Mouse (Mus musculus) cerebellum, adult 2 months (tissue): Measurements from ENCODE around the gene Ppargc1a. TPM values are rescaled to one million over a fixed set of nuclear protein-coding genes. Genes with fewer than 3 reads are reported as not detected.
A peak's percentile ranks its signal among the peaks of the same experiment; 100 is the strongest.

Experiments used
- DNase-seq, 2 experiments: peaks; one replicate each; pipeline ENCODE4 v3.0.0; 2021
- H3K27ac ChIP-seq: fragments of 200-500 bp; 2 replicates; pipeline ENCODE4 v1.5.1; 2012; ENCODE audit warnings: low read length, control low read depth, inconsistent platforms; ENCODE audit not compliant: insufficient read depth
- H3K27me3 ChIP-seq: fragments of 200-500 bp; 2 replicates; pipeline ENCODE4 v1.6.1; 2012; ENCODE audit warnings: inconsistent platforms, mild to moderate bottlenecking, low read length, moderate library complexity; ENCODE audit not compliant: control insufficient read depth, insufficient read depth
- H3K4me1 ChIP-seq: fragments of 200-500 bp; 2 replicates; pipeline ENCODE4 v1.6.1; 2011; ENCODE audit warnings: low read length; ENCODE audit not compliant: control insufficient read depth, insufficient read depth
- H3K4me3 ChIP-seq: fragments of 200-500 bp; replicated peaks from 2 replicates; pipeline ENCODE3; 2011; ENCODE audit warnings: mild to moderate bottlenecking, low read depth, low read length, control low read depth; ENCODE audit not compliant: insufficient read depth
- CTCF ChIP-seq: fragments of 200-500 bp; IDR thresholded peaks from 2 replicates; pipeline ENCODE4 v1.5.1; 2011; ENCODE audit warnings: low read depth, mild to moderate bottlenecking, control low read depth, low read length, moderate library complexity, borderline replicate concordance; ENCODE audit not compliant: insufficient read depth
- POLR2A ChIP-seq: fragments of 200-500 bp; IDR thresholded peaks from 2 replicates; pipeline ENCODE4 v1.6.1; 2011; ENCODE audit warnings: low read length, control low read depth, borderline replicate concordance; ENCODE audit not compliant: insufficient read depth
- WGBS: fragments of 180-500 bp; shearing (Covaris S2); methylation state at CpG from one replicate; pipeline ENCODE4 v1.1.7; 2018; 5-methylcytosine and 5-hydroxymethylcytosine counted together
- polyA plus RNA-seq: library from polyadenylated mRNA; depleted of rRNA; stranded (reverse); fragments of >200 nt; gene quantifications from 2 replicates; pipeline ENCODE4 v1.2.3, GENCODE M21; 2012

The Ppargc1a gene
- polyA plus RNA-seq, 1 experiment: 25.9 TPM

DNA sequence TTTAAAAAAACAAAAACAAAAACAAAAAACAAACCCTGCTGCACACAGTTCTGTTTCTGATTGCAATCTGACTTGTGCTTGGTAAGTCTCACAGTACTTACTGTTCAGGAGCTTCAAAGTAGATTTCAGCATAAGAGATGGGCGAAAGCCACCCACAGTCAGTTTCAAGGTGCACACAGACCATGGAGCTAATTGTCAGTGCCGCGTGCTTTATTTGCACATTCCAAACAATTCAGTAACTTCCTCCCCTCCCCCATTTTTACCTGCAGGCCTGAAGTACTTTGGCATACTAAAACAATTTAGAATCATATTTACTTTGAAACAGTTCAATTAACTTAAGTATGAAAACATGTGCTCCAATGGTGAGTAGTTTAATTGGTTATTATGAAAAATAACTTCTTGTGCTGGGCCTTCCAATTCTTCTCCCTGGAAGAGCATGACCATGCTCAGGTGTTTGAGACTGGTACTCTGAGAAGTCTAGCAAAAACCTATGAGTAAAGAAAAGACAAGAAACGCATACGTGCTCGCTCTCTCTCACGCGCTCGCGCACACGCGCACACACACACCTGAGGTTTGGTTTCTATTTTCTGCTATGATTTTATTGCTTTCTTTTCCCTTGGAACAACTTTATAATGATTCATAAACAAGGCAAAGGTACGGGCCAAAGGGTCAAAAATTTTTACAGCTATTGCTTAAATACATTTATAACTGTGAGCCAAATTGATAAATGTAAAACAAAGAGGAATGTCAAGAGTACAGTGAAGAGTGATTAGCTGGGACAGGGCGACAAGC lies 121.0 kb downstream of the Ppargc1a start:
- TF ChIP-seq CTCF (no peak), POLR2A (no peak)
- 95% methylated on average over 14 of the region's 14 CpGs for WGBS
- H3K4me1 ChIP-seq: no peaks in the 10 kb centered on the region

DNA sequence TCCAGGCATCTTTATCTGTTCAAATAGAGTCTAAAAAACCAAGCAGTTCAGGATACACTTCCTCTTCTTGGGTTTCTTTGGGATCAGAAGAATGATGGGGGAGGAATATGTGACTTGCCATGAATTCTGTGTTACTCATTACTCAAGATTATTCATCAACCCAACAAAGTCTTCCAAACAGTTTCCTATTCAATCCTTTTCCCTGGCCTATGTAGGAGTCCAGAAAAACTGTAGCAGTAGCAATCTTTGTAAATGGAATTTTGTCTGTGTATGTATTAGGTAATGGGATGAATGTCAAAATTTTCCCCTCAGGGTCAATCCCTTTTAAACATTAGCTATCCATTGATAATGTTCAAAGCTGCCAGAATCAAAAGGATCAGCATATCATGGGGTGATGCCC lies 121.8 kb downstream of the Ppargc1a start:
- no peaks in the 10 kb centered on the region for H3K27me3 ChIP-seq
- H3K27ac ChIP-seq: no peak overlapping the region
- H3K4me3 ChIP-seq: no peak overlapping the region
- no peak for TF ChIP-seq POLR2A
- TF ChIP-seq CTCF: no peak
- H3K4me1 ChIP-seq: no peaks in the 10 kb centered on the region
- DNase-seq: no peak

More for the DNA sequence above, 121.0 kb downstream of the Ppargc1a start:
- Histone ChIP-seq H3K27me3 (no peaks in the 10 kb centered on the region), H3K27ac (no peak overlapping the region), H3K4me3 (no peak overlapping the region)
- no peak for DNase-seq

DNA sequence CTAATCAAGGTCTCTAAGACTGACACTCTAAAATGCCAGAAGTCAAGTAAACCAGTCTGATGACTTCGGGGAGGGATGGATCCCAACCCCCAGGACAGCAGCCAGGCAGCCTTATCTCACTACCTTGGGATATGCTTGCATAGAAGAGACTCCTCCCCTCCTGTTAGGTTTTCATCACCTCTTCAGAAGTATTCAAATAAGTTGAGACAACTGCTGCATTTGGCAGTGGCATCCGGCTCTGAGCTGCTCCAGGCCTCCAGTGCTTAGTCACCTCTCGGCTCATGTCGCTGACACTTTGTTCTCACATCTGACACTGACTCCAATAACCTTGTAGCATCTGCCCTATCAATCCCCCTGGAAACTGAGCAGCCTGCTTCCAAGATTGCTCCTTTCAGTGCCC lies 127.8 kb downstream of the Ppargc1a start:
- no peak overlapping the region for H3K27ac ChIP-seq
- H3K4me1 ChIP-seq: no peaks in the 10 kb centered on the region
- TF ChIP-seq POLR2A (no peak), CTCF (no peak)
- peak in 1 of 2 experiments; percentile 7 for DNase-seq
- 23% methylated on average over 4 of the region's 4 CpGs for WGBS
- no peaks in the 10 kb centered on the region for H3K27me3 ChIP-seq
- H3K4me3 ChIP-seq: no peak overlapping the region

DNA sequence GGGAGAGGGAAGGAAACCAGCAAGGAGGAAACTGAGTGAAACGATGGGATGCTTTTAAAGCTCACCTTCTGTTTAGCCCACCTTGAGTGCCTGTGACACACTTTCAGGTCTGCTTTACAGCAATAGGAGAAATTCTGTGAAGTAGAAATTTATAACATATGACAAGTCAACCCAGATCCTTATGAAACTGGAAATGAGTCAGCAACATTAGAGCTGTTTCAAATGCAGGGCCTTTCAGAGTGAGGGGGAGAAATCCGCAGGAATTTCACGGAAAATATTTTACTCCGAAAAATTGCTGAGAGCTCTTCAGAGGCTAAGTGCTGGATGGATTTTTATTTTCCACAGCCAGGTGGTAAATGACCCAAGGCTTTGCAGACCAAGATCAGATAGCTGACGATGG lies 133.6 kb downstream of the Ppargc1a start:
- Histone ChIP-seq H3K4me3 (no peak overlapping the region), H3K27ac (no peak overlapping the region), H3K4me1 (no peaks in the 10 kb centered on the region), H3K27me3 (no peaks in the 10 kb centered on the region)
- TF ChIP-seq CTCF (no peak), POLR2A (no peak)
- DNase-seq: no peak
- 82% methylated on average over 5 of the region's 5 CpGs for WGBS

DNA sequence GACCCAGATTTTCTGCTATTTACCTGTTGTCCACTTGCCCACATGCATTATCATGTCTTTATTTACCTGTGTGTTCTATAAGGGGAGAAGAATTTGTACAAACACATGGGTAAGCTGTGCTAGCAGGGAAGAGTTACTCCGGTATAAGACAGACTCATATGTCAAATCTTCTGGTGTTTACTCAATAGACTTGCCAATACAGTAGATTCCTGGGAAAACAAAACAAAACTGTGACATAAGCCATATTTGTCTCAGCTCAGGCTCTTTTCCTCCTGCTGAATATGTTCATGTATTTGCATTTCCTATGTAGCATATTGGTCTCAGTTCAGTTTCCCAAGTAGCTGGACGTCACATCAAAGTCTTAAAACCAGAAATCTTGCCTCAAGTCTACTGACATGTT lies 135.0 kb downstream of the Ppargc1a start:
- WGBS: 84% methylated on average over 2 of the region's 2 CpGs
- no peak overlapping the region for H3K27ac ChIP-seq

DNA sequence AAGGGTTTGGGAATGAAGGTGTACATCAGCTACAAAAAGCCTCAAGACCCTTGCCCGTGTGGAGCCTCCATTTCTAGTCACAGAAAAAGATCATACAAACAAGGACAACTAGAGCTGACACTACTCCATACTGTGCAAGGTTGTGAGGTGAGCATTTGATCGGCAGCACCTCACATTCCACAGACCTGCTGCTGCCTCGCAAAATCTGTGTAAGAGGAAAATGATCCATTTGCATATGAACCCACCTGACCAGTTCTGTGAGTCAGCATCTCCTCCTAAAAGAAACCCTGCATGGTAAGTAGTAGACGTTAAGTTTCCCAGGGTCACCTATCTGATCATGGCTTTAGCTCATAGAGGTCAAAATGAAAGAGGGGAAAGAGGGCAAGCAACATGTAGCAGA lies 135.5 kb downstream of the Ppargc1a start:
- 73% methylated on average over 4 of the region's 4 CpGs for WGBS
- TF ChIP-seq CTCF (no peak), POLR2A (no peak)

More for the DNA sequence above, 135.0 kb downstream of the Ppargc1a start:
- TF ChIP-seq CTCF (no peak), POLR2A (no peak)
- H3K4me1 ChIP-seq: no peaks in the 10 kb centered on the region
- no peak for DNase-seq
- no peak overlapping the region for H3K4me3 ChIP-seq
- H3K27me3 ChIP-seq: no peaks in the 10 kb centered on the region

DNA sequence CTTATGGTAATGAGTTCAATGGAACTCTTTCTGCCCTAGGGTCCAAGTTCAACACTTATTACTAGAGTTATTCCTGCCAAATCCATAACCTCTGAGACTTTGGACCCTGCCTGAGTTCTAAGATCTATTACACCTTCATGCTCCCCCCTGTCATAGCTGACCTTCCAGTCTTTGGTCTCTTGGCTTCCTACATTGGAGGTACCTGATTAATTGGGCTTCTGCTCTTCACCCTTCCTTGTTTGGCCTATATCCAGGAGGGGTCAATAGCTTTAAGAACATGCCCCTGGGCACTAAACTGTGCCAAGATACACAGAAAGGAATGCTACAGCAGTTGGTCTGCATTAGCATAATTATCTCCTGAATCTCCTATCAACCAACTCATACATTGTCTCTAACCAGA lies 141.1 kb downstream of the Ppargc1a start:
- H3K27me3 ChIP-seq: no peaks in the 10 kb centered on the region
- H3K4me3 ChIP-seq: no peak overlapping the region
- no peaks in the 10 kb centered on the region for H3K4me1 ChIP-seq
- TF ChIP-seq CTCF (no peak), POLR2A (no peak)
- DNase-seq: no peak
- no peak overlapping the region for H3K27ac ChIP-seq

More for the DNA sequence above, 135.5 kb downstream of the Ppargc1a start:
- Histone ChIP-seq H3K4me3 (no peak overlapping the region), H3K27me3 (no peaks in the 10 kb centered on the region), H3K4me1 (no peaks in the 10 kb centered on the region), H3K27ac (no peak overlapping the region)
- DNase-seq: no peak

DNA sequence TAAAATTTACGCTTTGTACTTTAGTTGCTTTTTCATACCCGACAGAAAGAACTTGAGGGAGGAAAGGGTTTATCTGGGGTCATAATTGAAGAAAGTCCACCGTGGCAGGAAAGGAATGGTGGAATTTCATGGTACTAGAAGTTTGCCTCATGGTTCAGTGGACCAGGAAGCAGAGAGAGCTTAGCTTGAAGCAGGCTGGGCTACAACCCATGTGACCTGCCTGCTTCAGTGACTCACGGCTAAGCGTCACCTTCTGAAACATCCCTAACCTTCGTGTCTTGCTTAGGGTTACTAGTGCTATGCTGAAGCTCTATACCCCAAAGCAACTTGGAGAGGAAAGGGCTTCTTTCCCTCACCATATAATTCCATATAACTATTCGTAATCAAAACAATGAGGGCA lies 151.1 kb downstream of the Ppargc1a start:
- no peak for TF ChIP-seq CTCF
- no peak for TF ChIP-seq POLR2A
- DNase-seq: no peak
- Histone ChIP-seq H3K27me3 (no peaks in the 10 kb centered on the region), H3K27ac (no peak overlapping the region), H3K4me1 (no peaks in the 10 kb centered on the region), H3K4me3 (no peak overlapping the region)
- 74% methylated on average over 7 of the region's 7 CpGs for whole genome bisulfite sequencing
